Mouse (Mus musculus) heart, postnatal 0 days (tissue): ENCODE data around the gene Tnrc6c.

Experiments used
- CTCF ChIP-seq: IDR thresholded peaks from 2 replicates; pipeline ENCODE4 v1.5.1; 2016; ENCODE audit warnings: antibody characterized with exemption, control low read depth, low read depth
- EP300 ChIP-seq: IDR thresholded peaks from 2 replicates; pipeline ENCODE4 v1.6.1; 2016; ENCODE audit warnings: antibody characterized with exemption, low read depth

DNA sequence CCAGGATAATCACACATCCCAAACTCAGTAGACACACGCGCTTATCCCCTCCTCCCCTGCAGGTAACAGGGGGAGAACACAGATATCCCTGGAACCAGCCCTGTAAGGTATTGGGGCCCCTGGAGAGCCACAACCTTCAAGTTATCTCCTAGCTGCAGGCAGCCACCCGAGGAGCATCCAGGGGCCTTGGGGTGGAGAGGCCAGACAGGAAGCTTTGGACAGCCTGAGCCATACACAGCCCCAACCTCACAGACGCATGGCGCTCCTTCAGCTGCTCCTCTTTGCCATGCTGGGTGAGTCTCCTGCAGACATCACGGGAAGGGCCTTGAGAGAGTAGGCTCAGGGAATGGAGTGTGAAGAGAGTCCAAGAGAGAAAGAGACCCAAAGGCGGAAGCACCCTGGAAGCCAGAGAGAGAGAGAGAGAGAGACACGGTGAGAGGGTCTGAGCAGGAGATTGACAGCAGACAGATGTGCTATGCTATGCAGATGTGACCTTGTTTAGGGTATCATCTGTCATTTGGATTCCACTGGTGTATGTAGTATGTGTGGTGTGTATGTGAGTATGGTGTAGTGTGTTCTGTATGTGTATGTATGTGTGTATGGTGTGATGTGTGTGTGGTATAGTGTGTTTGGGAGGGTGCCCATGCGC lies 143.5 kb downstream of the Tnrc6c start, which contains the start of gene 6030468B19Rik:
- TF ChIP-seq CTCF (no peak), EP300 (no peak)
